Mouse (Mus musculus) CH12.LX (cell line): ENCODE data around the gene Milr1. TPM values are rescaled to one million over a fixed set of nuclear protein-coding genes. Genes with fewer than 3 reads are reported as not detected.

Experiments used
- DNase-seq: peaks from one replicate; pipeline ENCODE4 v3.0.0-alpha.2; 2013; ENCODE audit errors: extremely low read depth
- H3K27ac ChIP-seq: 2 replicates; pipeline ENCODE4 v1.5.1; 2012; ENCODE audit warnings: low read depth, mild to moderate bottlenecking, control low read depth, moderate library complexity; ENCODE audit not compliant: insufficient read depth
- H3K27me3 ChIP-seq: replicated peaks from 2 replicates; pipeline ENCODE3; 2012; ENCODE audit warnings: inconsistent platforms
- H3K36me3 ChIP-seq, 2 experiments: replicated peaks in 1 of 2; 2 replicates each; pipeline versions ENCODE3 to v1.6.1; 2012; ENCODE audit warnings: inconsistent platforms in 1 of 2, low read length in 1 of 2, mild to moderate bottlenecking in 1 of 2, mixed read lengths in 1 of 2, moderate library complexity in 1 of 2; ENCODE audit not compliant: control insufficient read depth in 1 of 2, insufficient read depth in 1 of 2
- H3K4me1 ChIP-seq, 2 experiments: 2 replicates each; pipeline ENCODE4 v1.6.1; 2012; ENCODE audit warnings: inconsistent platforms in 1 of 2, moderate library complexity in 1 of 2; ENCODE audit not compliant: insufficient read depth in 2 of 2, control insufficient read depth in 1 of 2
- H3K4me2 ChIP-seq: 2 replicates; pipeline ENCODE4 v1.6.1; 2012; ENCODE audit warnings: low read depth, mild to moderate bottlenecking, control low read depth; ENCODE audit not compliant: poor library complexity, insufficient read depth, severe bottlenecking
- H3K4me3 ChIP-seq, 3 experiments: fragments of 150-350 bp in 1 of 3; sonication (generic) in 1 of 3; replicated peaks in 1 of 3; 2 replicates each; pipeline versions ENCODE3 to v1.5.1; 2011 to 2012; ENCODE audit warnings: low read depth in 2 of 3, low read length in 2 of 3, mild to moderate bottlenecking in 2 of 3, moderate library complexity in 2 of 3, control low read depth in 1 of 3, improper control_type of control experiment in 1 of 3, inconsistent platforms in 1 of 3, mixed read lengths in 1 of 3; ENCODE audit not compliant: poor library complexity in 1 of 3
- H3K79me2 ChIP-seq: replicated peaks from 2 replicates; pipeline ENCODE4 v1.6.1; 2012; ENCODE audit warnings: mild to moderate bottlenecking, moderate library complexity; ENCODE audit not compliant: control insufficient read depth, poor library complexity, insufficient read depth, severe bottlenecking; ENCODE audit errors: extremely low read depth
- H3K9ac ChIP-seq: 2 replicates; pipeline ENCODE4 v1.6.1; 2012; ENCODE audit warnings: low read depth, mild to moderate bottlenecking, control low read depth, moderate library complexity; ENCODE audit not compliant: insufficient read depth
- H3K9me3 ChIP-seq: replicated peaks from 2 replicates; pipeline ENCODE3; 2012; ENCODE audit warnings: low read length, inconsistent platforms, mixed read lengths
- CHD1 ChIP-seq: IDR thresholded peaks from 2 replicates; pipeline ENCODE4 v1.6.1; 2012; ENCODE audit warnings: low read depth, low read length, improper control_type of control experiment, inconsistent platforms
- CTCF ChIP-seq, 2 experiments: IDR thresholded peaks in 1 of 2; conservative IDR thresholded peaks in 1 of 2; 2 replicates each; pipeline ENCODE4 v1.5.1; 2011 to 2012; ENCODE audit warnings: low read depth in 2 of 2, low read length in 2 of 2, improper control_type of control experiment in 1 of 2, inconsistent platforms in 1 of 2, mild to moderate bottlenecking in 1 of 2, moderate library complexity in 1 of 2
- E2F4 ChIP-seq: IDR thresholded peaks from 2 replicates; pipeline ENCODE4 v1.6.1; 2011; ENCODE audit warnings: low read depth, low read length, improper control_type of control experiment; ENCODE audit not compliant: insufficient replicate concordance
- ELF1 ChIP-seq: IDR thresholded peaks from 2 replicates; pipeline ENCODE4 v1.6.1; 2014; ENCODE audit warnings: low read depth, mild to moderate bottlenecking, inconsistent platforms, low read length, improper control_type of control experiment
- EP300 ChIP-seq: IDR thresholded peaks from 2 replicates; pipeline ENCODE4 v1.6.1; 2011; ENCODE audit warnings: low read length, improper control_type of control experiment
- GABPA ChIP-seq: IDR thresholded peaks from 2 replicates; pipeline ENCODE4 v1.6.1; 2012; ENCODE audit warnings: low read depth, low read length, improper control_type of control experiment, inconsistent platforms; ENCODE audit not compliant: insufficient replicate concordance
- HCFC1 ChIP-seq: IDR thresholded peaks from 2 replicates; pipeline ENCODE4 v1.6.1; 2012; ENCODE audit warnings: low read depth, mild to moderate bottlenecking, inconsistent platforms, low read length, improper control_type of control experiment
- IRF4 ChIP-seq: IDR thresholded peaks from 2 replicates; pipeline ENCODE4 v1.6.1; 2014; ENCODE audit warnings: low read depth, mild to moderate bottlenecking, inconsistent platforms, low read length, improper control_type of control experiment
- KAT2A ChIP-seq: IDR thresholded peaks from 2 replicates; pipeline ENCODE4 v1.6.1; 2012; ENCODE audit warnings: low read length, improper control_type of control experiment, inconsistent platforms; ENCODE audit not compliant: insufficient replicate concordance
- MAFK ChIP-seq: IDR thresholded peaks from 2 replicates; pipeline ENCODE4 v1.6.1; 2011; ENCODE audit warnings: low read length, improper control_type of control experiment; ENCODE audit not compliant: insufficient replicate concordance
- MAX ChIP-seq: IDR thresholded peaks from 2 replicates; pipeline ENCODE4 v1.6.1; 2011; ENCODE audit warnings: low read length, improper control_type of control experiment
- NELFE ChIP-seq: IDR thresholded peaks from 2 replicates; pipeline ENCODE4 v1.6.1; 2011; ENCODE audit warnings: low read depth, low read length, improper control_type of control experiment
- PAX5 ChIP-seq: IDR thresholded peaks from 2 replicates; pipeline ENCODE4 v1.6.1; 2012; ENCODE audit warnings: low read length, inconsistent platforms, mixed read lengths
- POLR2A ChIP-seq: IDR thresholded peaks from 2 replicates; pipeline ENCODE4 v1.6.1; 2011; ENCODE audit warnings: low read depth, mild to moderate bottlenecking, improper control_type of control experiment, low read length
- RAD21 ChIP-seq: IDR thresholded peaks from 2 replicates; pipeline ENCODE4 v1.6.1; 2011; ENCODE audit warnings: low read depth, mild to moderate bottlenecking, low read length, improper control_type of control experiment, moderate library complexity
- RCOR1 ChIP-seq: conservative IDR thresholded peaks from 2 replicates; pipeline ENCODE4 v1.6.1; 2012; ENCODE audit warnings: low read depth, mild to moderate bottlenecking, inconsistent platforms, low read length, improper control_type of control experiment
- SIN3A ChIP-seq: IDR thresholded peaks from 2 replicates; pipeline ENCODE4 v1.6.1; 2012; ENCODE audit warnings: low read length, improper control_type of control experiment, inconsistent platforms
- SMC3 ChIP-seq: IDR thresholded peaks from 2 replicates; pipeline ENCODE4 v1.6.1; 2011; ENCODE audit warnings: low read depth, low read length, improper control_type of control experiment
- UBTF ChIP-seq: IDR thresholded peaks from 2 replicates; pipeline ENCODE4 v1.6.1; 2012; ENCODE audit warnings: low read depth, mild to moderate bottlenecking, inconsistent platforms, low read length, improper control_type of control experiment, moderate library complexity
- USF1 ChIP-seq: IDR thresholded peaks from 2 replicates; pipeline ENCODE4 v1.6.1; 2014; ENCODE audit warnings: low read depth, mild to moderate bottlenecking, inconsistent platforms, low read length, improper control_type of control experiment
- ZKSCAN1 ChIP-seq: IDR thresholded peaks from 2 replicates; pipeline ENCODE4 v1.6.1; 2012; ENCODE audit warnings: low read depth, inconsistent platforms, low read length, improper control_type of control experiment, borderline replicate concordance
- ZNF384 ChIP-seq: IDR thresholded peaks from 2 replicates; pipeline ENCODE4 v1.6.1; 2012; ENCODE audit warnings: low read depth, low read length, improper control_type of control experiment, inconsistent platforms
- dilution Hi-C: fragments of 300-500 bp; cut with MboI; formaldehyde crosslinking; loops from 2 replicates; pipeline ENCODE4 v1.14.3; 2020; ENCODE audit warnings: low sequenced_read_pairs; ENCODE audit not compliant: extremely low pct_unique_long_range_greater_than_20kb, extremely low pct_ligation_motif_present
- in situ Hi-C: fragments of 300-500 bp; cut with MboI; formaldehyde crosslinking; loops from 3 replicates; pipeline ENCODE4 v1.14.3; 2019; ENCODE audit warnings: low sequenced_read_pairs, low pct_ligation_motif_present, low pct_unique_long_range_greater_than_20kb, mixed read lengths
- polyA plus RNA-seq: library from polyadenylated mRNA; unstranded; fragments of >175 nt; gene quantifications from 2 replicates; pipeline ENCODE4 v1.2.1, GENCODE M21; 2012; ENCODE audit warnings: low read depth; ENCODE audit not compliant: insufficient read length
- total RNA-seq, 2 experiments: library from RNA; depleted of rRNA; stranded (reverse); fragments of 300-350 nt in 1 of 2; fragments of >200 nt in 1 of 2; gene quantifications; 2 replicates each; pipeline ENCODE4 v1.2.3; 2012 to 2014

Milr1 gene
- total and polyA plus RNA-seq, 3 experiments: 22.0 to 41.2 (median 35.4) TPM

DNA sequence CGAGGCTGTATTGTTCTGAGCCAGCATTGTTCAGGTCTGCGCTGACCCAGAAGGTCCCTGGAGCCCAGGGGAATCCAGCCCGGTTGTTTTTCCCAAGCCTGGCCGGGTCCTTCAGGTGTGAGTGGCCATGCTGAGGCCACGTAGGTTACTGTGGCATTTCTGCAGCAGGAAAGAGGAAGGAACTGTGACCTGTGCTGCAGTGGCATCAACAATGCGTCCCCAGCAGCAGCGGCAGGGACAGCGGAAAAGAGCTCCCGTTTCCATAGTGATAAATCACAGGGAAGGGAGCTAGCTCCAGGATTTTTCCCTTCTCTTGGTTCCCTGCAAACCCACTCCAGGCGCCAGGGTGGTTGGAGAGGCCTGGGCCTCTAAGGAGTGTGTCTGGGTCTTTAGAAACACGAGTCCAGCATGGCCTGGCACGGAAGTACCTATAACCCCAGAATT lies 13.8 kb upstream of the Milr1 start:
- no peak overlapping the region for H3K4me3 ChIP-seq
- H3K79me2 ChIP-seq: peaks cover 9% of the 10 kb centered on the region
- in situ Hi-C loops (no loop called here), dilution Hi-C loops (no loop called here)
- peaks cover 3 to 70% of the 10 kb centered on the region in 2 experiments; a peak in 3 of 4 replicates for H3K4me1 ChIP-seq
- no peak for TF ChIP-seq RAD21
- TF ChIP-seq UBTF: no peak
- no peak for TF ChIP-seq HCFC1
- no peak for TF ChIP-seq SIN3A
- TF ChIP-seq CTCF (conservative IDR thresholded peaks at IDR 0.05 in 1 of 2, IDR thresholded peaks at IDR 0.05 in 1 of 2; ENCODE audit: low read depth in 2 of 2, low read length in 2 of 2): no peak
- no peak for TF ChIP-seq ELF1
- no peak for TF ChIP-seq POLR2A
- TF ChIP-seq ZNF384: no peak
- H3K9me3 ChIP-seq: no peaks in the 10 kb centered on the region
- no peak overlapping the region for H3K9ac ChIP-seq
- peaks cover 0 to 28% of the 10 kb centered on the region in 2 experiments for H3K36me3 ChIP-seq
- no peak overlapping the region for H3K27ac ChIP-seq
- DNase-seq: no peak
- H3K4me2 ChIP-seq: no peak overlapping the region
- H3K27me3 ChIP-seq: no peaks in the 10 kb centered on the region

DNA sequence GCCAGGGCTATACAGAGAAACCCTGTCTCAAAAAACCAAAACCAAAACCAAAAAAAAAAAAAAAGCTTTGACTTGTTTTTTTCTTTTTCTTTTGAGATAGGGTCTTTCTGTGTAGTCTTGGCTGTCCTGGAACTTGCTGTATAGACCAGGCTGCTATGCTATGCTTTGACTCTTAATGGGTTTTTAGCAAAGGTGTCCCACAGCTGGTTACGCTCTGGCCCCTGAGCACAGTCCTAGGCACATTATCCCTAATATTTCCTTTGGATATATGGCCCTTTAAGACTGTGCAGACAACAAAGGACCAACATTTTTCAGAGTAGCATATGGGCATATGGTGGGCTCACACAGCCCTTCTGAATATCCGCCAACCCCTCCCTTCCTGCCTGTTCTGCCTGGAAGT lies 11.9 kb upstream of the Milr1 start:
- no peak overlapping the region for H3K4me3 ChIP-seq
- no peak overlapping the region for H3K9ac ChIP-seq
- H3K27me3 ChIP-seq: no peaks in the 10 kb centered on the region
- H3K27ac ChIP-seq: no peak overlapping the region
- H3K36me3 ChIP-seq: peaks cover 0 to 21% of the 10 kb centered on the region in 2 experiments
- DNase-seq: no peak
- peaks cover 3 to 78% of the 10 kb centered on the region in 2 experiments; a peak in 3 of 4 replicates for H3K4me1 ChIP-seq
- H3K9me3 ChIP-seq: no peaks in the 10 kb centered on the region
- TF ChIP-seq IRF4: no peak
- TF ChIP-seq EP300: no peak
- TF ChIP-seq PAX5: no peak
- TF ChIP-seq MAX: no peak
- TF ChIP-seq RCOR1: no peak
- no peak for TF ChIP-seq SMC3
- TF ChIP-seq GABPA: no peak
- TF ChIP-seq USF1: no peak
- TF ChIP-seq MAFK: no peak
- no peak for TF ChIP-seq KAT2A
- no peak for TF ChIP-seq NELFE
- TF ChIP-seq RAD21: no peak
- no peak for TF ChIP-seq ZKSCAN1
- TF ChIP-seq CHD1: no peak
- TF ChIP-seq HCFC1: no peak
- no peak for TF ChIP-seq E2F4
- H3K4me2 ChIP-seq: no peak overlapping the region
- in situ Hi-C loops (no loop called here), dilution Hi-C loops (no loop called here)
- H3K79me2 ChIP-seq: peaks cover 9% of the 10 kb centered on the region
